ENCODE assay signal across 21 mouse cellular contexts in genomic region chr1:170455910-170456700, GRCm38 (mm10).
DNase-seq lines count a peak whose midpoint lies in the region; ATAC-seq and TF ChIP-seq lines count a peak whose summit lies in the region.
"Had no signal": no experiment of that assay in that cellular context is flagged by ENCODE, and none has a peak within 500 bp of the region (broad histone marks: within the 10 kb centered on the region; RNA-seq: fewer than 3 reads in every experiment).

No protein-coding gene starts in this region.

- H3K4me3 ChIP-seq in forebrain, embryonic 15.5 days: no peak overlapping the region
- H3K4me3 ChIP-seq in forebrain, embryonic 11.5 days (ENCODE audit: low read depth, low read length): no peak overlapping the region
- H3K4me3 ChIP-seq in hindbrain, embryonic 14.5 days (replicated peaks; ENCODE audit: low read length): no peak overlapping the region
- H3K4me3 ChIP-seq in hindbrain, embryonic 11.5 days (ENCODE audit: low read depth, low read length): no peak overlapping the region
- no peak overlapping the region for H3K4me3 ChIP-seq in midbrain, postnatal 0 days (ENCODE audit: low read depth, low read length)
- H3K4me3 ChIP-seq in midbrain, embryonic 16.5 days (ENCODE audit: low read depth, low read length): no peak overlapping the region
- H3K4me3 ChIP-seq: embryonic facial prominence, embryonic 15.5 days; forebrain, embryonic 13.5 days; heart, embryonic 13.5 days had no signal

- H3K27ac ChIP-seq in forebrain, embryonic 15.5 days (replicated peaks): 0 out of 2 replicates have a peak overlapping the region, but pooled peaks have one; percentile 13
- no peak overlapping the region for H3K27ac ChIP-seq in forebrain, embryonic 11.5 days (ENCODE audit: low read depth, low read length)
- H3K27ac ChIP-seq in hindbrain, embryonic 14.5 days: no peak overlapping the region
- no peak overlapping the region for H3K27ac ChIP-seq in hindbrain, embryonic 11.5 days (ENCODE audit: low read depth, low read length)
- no peak overlapping the region for H3K27ac ChIP-seq in midbrain, postnatal 0 days (ENCODE audit: low read depth, low read length)
- H3K27ac ChIP-seq in midbrain, embryonic 16.5 days (ENCODE audit: low read length): no peak overlapping the region
- H3K27ac ChIP-seq: embryonic facial prominence, embryonic 15.5 days; forebrain, embryonic 13.5 days; heart, embryonic 13.5 days had no signal

- no peak for DNase-seq in forebrain, embryonic 11.5 days (ENCODE audit: low spot score)
- DNase-seq in hindbrain, embryonic 14.5 days (ENCODE audit: low spot score): peak; percentile 39
- DNase-seq in hindbrain, embryonic 11.5 days (ENCODE audit: low spot score): no peak
- DNase-seq in midbrain, postnatal 0 days (ENCODE audit: low spot score): peak; percentile 36
- DNase-seq in cerebellum, postnatal 14 days: no peak
- DNase-seq: adrenal gland, adult 8-10 months; adrenal gland, postnatal 36 days; B cell, adult 2 months; cerebellum, adult 2 months; cerebellum, postnatal 10 days; embryo, embryonic 11 days; gastrocnemius, postnatal 36 days; heart, adult 11 months; heart, postnatal 36 days had no signal

- H3K9ac ChIP-seq in forebrain, embryonic 15.5 days (replicated peaks): no peak overlapping the region
- no peak overlapping the region for H3K9ac ChIP-seq in forebrain, embryonic 11.5 days (ENCODE audit: low read length)
- no peak overlapping the region for H3K9ac ChIP-seq in hindbrain, embryonic 14.5 days
- no peak overlapping the region for H3K9ac ChIP-seq in hindbrain, embryonic 11.5 days (ENCODE audit: low read depth, low read length)
- no peak overlapping the region for H3K9ac ChIP-seq in midbrain, postnatal 0 days (replicated peaks; ENCODE audit: low read length, poor library complexity, severe bottlenecking)
- no peak overlapping the region for H3K9ac ChIP-seq in midbrain, embryonic 16.5 days (ENCODE audit: low read depth, low read length)
- H3K9ac ChIP-seq: embryonic facial prominence, embryonic 15.5 days; forebrain, embryonic 13.5 days; heart, embryonic 13.5 days had no signal

- no peak overlapping the region for H3K4me2 ChIP-seq in forebrain, embryonic 15.5 days (replicated peaks)
- H3K4me2 ChIP-seq in forebrain, embryonic 11.5 days (ENCODE audit: low read depth, low read length, severe bottlenecking): no peak overlapping the region
- no peak overlapping the region for H3K4me2 ChIP-seq in hindbrain, embryonic 14.5 days (replicated peaks)
- H3K4me2 ChIP-seq in hindbrain, embryonic 11.5 days (replicated peaks; ENCODE audit: low read depth, low read length): no peak overlapping the region
- H3K4me2 ChIP-seq in midbrain, postnatal 0 days (ENCODE audit: low read depth, low read length, poor library complexity, severe bottlenecking): no peak overlapping the region
- no peak overlapping the region for H3K4me2 ChIP-seq in midbrain, embryonic 16.5 days (ENCODE audit: low read length)
- H3K4me2 ChIP-seq: embryonic facial prominence, embryonic 15.5 days; forebrain, embryonic 13.5 days; heart, embryonic 13.5 days had no signal

- no peaks in the 10 kb centered on the region for H3K36me3 ChIP-seq in forebrain, embryonic 15.5 days
- no peaks in the 10 kb centered on the region for H3K36me3 ChIP-seq in forebrain, embryonic 11.5 days (ENCODE audit: control insufficient read depth, insufficient read depth, low read length)
- H3K36me3 ChIP-seq in hindbrain, embryonic 14.5 days (replicated peaks; ENCODE audit: control insufficient read depth, insufficient read depth): no peaks in the 10 kb centered on the region
- no peaks in the 10 kb centered on the region for H3K36me3 ChIP-seq in hindbrain, embryonic 11.5 days (ENCODE audit: control insufficient read depth, insufficient read depth, low read length)
- H3K36me3 ChIP-seq in midbrain, postnatal 0 days (ENCODE audit: insufficient read depth, low read length): no peaks in the 10 kb centered on the region
- no peaks in the 10 kb centered on the region for H3K36me3 ChIP-seq in midbrain, embryonic 16.5 days (ENCODE audit: control insufficient read depth, insufficient read depth, low read length)
- H3K36me3 ChIP-seq: embryonic facial prominence, embryonic 15.5 days; G1E; heart, embryonic 13.5 days had no signal

- no peaks in the 10 kb centered on the region for H3K9me3 ChIP-seq in forebrain, embryonic 15.5 days
- no peaks in the 10 kb centered on the region for H3K9me3 ChIP-seq in forebrain, embryonic 11.5 days (ENCODE audit: control insufficient read depth, low read length)
- no peaks in the 10 kb centered on the region for H3K9me3 ChIP-seq in hindbrain, embryonic 14.5 days (ENCODE audit: control insufficient read depth, low read length)
- no peaks in the 10 kb centered on the region for H3K9me3 ChIP-seq in hindbrain, embryonic 11.5 days (ENCODE audit: control insufficient read depth, low read length)
- H3K9me3 ChIP-seq in midbrain, postnatal 0 days (ENCODE audit: low read length): no peaks in the 10 kb centered on the region
- no peaks in the 10 kb centered on the region for H3K9me3 ChIP-seq in midbrain, embryonic 16.5 days (replicated peaks; ENCODE audit: control insufficient read depth, low read length, poor library complexity, severe bottlenecking)
- H3K9me3 ChIP-seq: embryonic facial prominence, embryonic 15.5 days; G1E; heart, embryonic 13.5 days had no signal

- TF ChIP-seq CTCF in midbrain, postnatal 0 days (IDR thresholded peaks at IDR 0.05): no peak

- H3K27me3 ChIP-seq in forebrain, embryonic 15.5 days: no peaks in the 10 kb centered on the region
- no peaks in the 10 kb centered on the region for H3K27me3 ChIP-seq in forebrain, embryonic 11.5 days (ENCODE audit: control insufficient read depth, insufficient read depth, low read length)
- H3K27me3 ChIP-seq in hindbrain, embryonic 14.5 days (ENCODE audit: control insufficient read depth, insufficient read depth, low read length): no peaks in the 10 kb centered on the region
- no peaks in the 10 kb centered on the region for H3K27me3 ChIP-seq in hindbrain, embryonic 11.5 days (ENCODE audit: control insufficient read depth, insufficient read depth, low read length)
- no peaks in the 10 kb centered on the region for H3K27me3 ChIP-seq in midbrain, postnatal 0 days (ENCODE audit: insufficient read depth, low read length)
- H3K27me3 ChIP-seq in midbrain, embryonic 16.5 days (ENCODE audit: control insufficient read depth, insufficient read depth, low read depth, low read length): no peaks in the 10 kb centered on the region
- H3K27me3 ChIP-seq: embryonic facial prominence, embryonic 15.5 days; forebrain, embryonic 13.5 days; heart, embryonic 13.5 days had no signal

- no peak for ATAC-seq in forebrain, embryonic 15.5 days (replicated peaks)
- no peak for ATAC-seq in forebrain, embryonic 11.5 days (replicated peaks; ENCODE audit: low FRiP score)
- ATAC-seq in hindbrain, embryonic 14.5 days (ENCODE audit: low FRiP score): peak; percentile 55
- no peak for ATAC-seq in hindbrain, embryonic 11.5 days (ENCODE audit: low FRiP score)
- ATAC-seq in midbrain, postnatal 0 days (ENCODE audit: low FRiP score): no peak
- ATAC-seq in midbrain, embryonic 16.5 days: no peak
- ATAC-seq: CD4-positive, CD25-positive, alpha-beta regulatory T cell, adult 4 months; forebrain, embryonic 13.5 days had no signal

- peaks cover 18% of the 10 kb centered on the region for H3K4me1 ChIP-seq in forebrain, embryonic 15.5 days
- H3K4me1 ChIP-seq in forebrain, embryonic 11.5 days (replicated peaks; ENCODE audit: control insufficient read depth, insufficient read depth, low read length): peaks cover 5% of the 10 kb centered on the region; the same call in 1 of the 2 replicates
- peaks cover 13% of the 10 kb centered on the region; the same call in 1 of the 2 replicates for H3K4me1 ChIP-seq in hindbrain, embryonic 14.5 days (replicated peaks; ENCODE audit: control insufficient read depth, insufficient read depth, low read length)
- H3K4me1 ChIP-seq in hindbrain, embryonic 11.5 days (replicated peaks; ENCODE audit: control insufficient read depth, insufficient read depth, low read length): no peaks in the 10 kb centered on the region
- no peaks in the 10 kb centered on the region for H3K4me1 ChIP-seq in midbrain, postnatal 0 days (ENCODE audit: insufficient read depth, low read length)
- H3K4me1 ChIP-seq in midbrain, embryonic 16.5 days (ENCODE audit: control insufficient read depth, insufficient read depth, low read length): no peaks in the 10 kb centered on the region
- H3K4me1 ChIP-seq: embryonic facial prominence, embryonic 15.5 days had no signal

- WGBS in forebrain, embryonic 15.5 days: 85% methylated on average over 14 of the region's 14 CpGs
- WGBS in forebrain, embryonic 11.5 days: 93% methylated on average over 14 of the region's 14 CpGs
- WGBS in hindbrain, embryonic 14.5 days: 72% methylated on average over 14 of the region's 14 CpGs
- WGBS in hindbrain, embryonic 11.5 days: 83% methylated on average over 14 of the region's 14 CpGs
- 86% methylated on average over 14 of the region's 14 CpGs for WGBS in midbrain, postnatal 0 days
- 86% methylated on average over 14 of the region's 14 CpGs for WGBS in midbrain, embryonic 16.5 days

Comparison
In these comparisons a context has a peak if more than half of its experiments do, and no peak if none do; other contexts are left out.
1. DNase-seq: peak in hindbrain, embryonic 14.5 days (single experiment) and midbrain, postnatal 0 days (single experiment); none in forebrain, embryonic 11.5 days (single experiment), hindbrain, embryonic 11.5 days (single experiment) and cerebellum, postnatal 14 days (0 of 2).